Mouse (Mus musculus) adrenal gland, adult 18-20 months (tissue): Measurements from ENCODE around the gene Sertad1. TPM values are rescaled to one million over a fixed set of nuclear protein-coding genes. Genes with fewer than 3 reads are reported as not detected.

Experiments used
- DNase-seq, 2 experiments: peaks; one replicate each; pipeline ENCODE4 v3.0.0; 2021 to 2022; ENCODE audit warnings: low spot score in 2 of 2
- total RNA-seq, 2 experiments: library from RNA; stranded (reverse); gene quantifications; 1 replicate in 1 of 2; 2 replicates in 1 of 2; pipeline ENCODE4 v1.2.3; 2021

Sertad1 gene
- total RNA-seq, 2 experiments from 2014 or later, result 17.3 to 23.7 TPM

- DNase-seq, result no peak
Measured at GRCm38 (mm10) chr7:27472596-27472995, 14.1 kb upstream of the Sertad1 start.

- peak; percentile 99 for DNase-seq
Measured at GRCm38 (mm10) chr7:27473156-27473834, 13.4 kb upstream of the Sertad1 start, which contains the start of gene Sertad3. Gene Sertad3, plus strand, starts transcription at chr7:27473768.

DNA sequence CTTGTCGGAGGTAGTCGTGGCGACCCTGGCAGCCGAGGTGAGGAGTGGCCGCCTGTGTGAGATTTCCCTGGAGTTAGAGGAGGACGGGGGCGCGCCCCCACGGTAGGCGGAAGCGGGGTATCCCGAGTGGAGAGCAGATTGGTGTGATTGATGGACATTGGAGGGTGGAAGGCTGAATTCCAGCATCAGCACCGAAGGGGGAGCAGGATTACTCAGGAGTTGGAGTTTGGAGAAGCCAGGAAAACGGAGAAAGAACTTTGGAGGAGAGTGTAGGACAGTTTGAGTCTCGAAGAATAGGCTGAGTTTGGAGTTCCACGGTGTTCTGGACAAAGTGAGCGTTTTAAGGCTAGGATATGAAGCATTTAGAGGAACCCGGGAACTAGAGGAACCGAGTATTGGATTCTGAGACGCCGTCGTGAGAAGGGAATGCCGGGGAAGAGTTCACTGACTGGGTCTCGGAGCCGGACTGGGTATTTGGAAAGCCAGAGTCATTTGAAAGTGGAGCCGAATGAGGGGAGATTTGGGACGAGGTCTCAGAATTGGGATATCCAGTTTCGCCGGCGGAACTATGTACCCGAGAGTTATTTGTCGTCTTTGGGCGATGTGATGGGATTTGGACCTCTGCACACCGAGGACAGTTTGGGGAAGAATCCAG is 12.7 kb upstream of the Sertad1 start:
- no peak for DNase-seq

DNA sequence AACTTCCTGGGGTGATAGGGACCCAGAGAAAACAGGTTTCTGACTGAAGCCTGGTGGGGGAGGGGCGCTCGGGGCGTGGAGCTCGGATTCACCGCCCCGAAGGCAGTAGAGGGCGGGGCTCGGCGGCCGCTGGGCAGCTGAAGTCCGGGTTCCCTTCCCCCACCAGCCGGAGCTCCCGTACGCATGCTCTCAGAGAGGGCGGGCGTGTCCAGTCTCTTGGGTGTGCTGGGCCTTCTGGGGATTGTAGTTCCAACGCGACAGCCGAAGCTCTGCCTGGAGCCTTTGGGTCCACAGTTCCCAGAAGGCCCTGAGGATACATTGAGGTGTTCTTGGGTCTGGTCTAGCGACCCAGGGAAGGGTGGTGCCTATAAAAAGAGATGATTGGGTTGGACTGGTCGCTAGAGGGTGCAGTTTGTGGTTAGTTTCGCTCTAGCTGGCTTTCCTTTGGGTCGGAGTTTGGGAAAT is 12.2 kb upstream of the Sertad1 start:
- DNase-seq, result peak; percentile 95 to 96

DNA sequence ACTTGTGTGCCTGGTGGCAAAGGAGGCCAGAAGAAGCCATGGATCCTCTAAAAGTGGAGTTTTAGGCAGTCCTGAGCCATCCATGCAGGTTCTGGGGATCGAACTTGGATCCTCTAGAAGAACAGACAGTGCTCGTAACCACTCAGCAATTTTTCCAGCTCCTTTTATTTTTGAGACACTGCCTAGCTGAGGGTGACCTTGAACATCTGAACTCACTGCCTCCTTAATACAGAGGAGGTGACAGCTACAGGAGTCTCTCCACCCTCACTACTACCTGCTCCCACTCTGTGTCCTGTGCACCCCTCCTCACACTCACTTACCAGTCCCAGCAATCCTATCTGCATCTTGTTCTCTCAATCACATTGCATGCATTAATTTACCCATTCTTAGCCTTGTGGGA is 11.1 kb upstream of the Sertad1 start:
- DNase-seq, result no peak

GRCm38 (mm10) chr7:27476098-27476635 is 10.5 kb upstream of the Sertad1 start:
- DNase-seq, result no peak

DNA sequence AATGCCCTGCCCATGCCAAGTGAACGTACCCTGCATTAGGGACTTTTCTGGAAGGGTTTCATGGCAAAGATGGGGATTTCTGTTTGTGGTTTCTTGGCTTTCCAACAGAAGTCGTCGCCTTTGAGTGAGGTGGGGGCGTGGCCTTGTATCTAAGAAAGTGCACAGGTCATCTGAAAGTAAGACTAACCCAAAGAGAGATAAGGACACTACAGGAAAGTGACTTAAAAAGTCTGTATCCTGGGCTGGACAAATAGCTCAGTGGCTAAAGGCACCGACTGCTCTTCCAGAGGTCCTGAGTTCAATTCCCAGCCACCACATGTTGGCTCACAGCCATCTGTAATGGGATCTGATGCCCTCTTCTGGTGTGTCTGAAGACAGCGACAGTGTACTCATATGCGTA is 8.1 kb upstream of the Sertad1 start:
- no peak for DNase-seq

DNA sequence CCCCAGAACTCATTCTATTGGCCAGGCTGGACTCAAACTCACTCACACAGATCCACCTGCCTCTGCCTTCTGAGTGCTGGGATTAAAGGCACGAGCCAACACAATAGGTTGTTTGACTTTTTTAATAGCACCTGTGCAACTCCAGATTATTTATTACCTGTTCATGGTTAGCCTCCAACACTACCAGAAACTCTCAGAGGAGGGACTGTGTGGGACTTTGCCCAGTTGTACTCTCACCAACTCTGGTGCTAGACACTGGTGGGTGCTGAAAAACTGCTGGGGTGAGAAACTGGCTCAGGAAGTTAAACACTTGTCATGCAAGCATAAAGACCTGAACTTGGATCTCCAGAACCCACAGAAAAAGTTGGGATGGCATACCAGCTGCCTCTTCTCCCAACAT is 7.0 kb upstream of the Sertad1 start:
- DNase-seq, result no peak

DNA sequence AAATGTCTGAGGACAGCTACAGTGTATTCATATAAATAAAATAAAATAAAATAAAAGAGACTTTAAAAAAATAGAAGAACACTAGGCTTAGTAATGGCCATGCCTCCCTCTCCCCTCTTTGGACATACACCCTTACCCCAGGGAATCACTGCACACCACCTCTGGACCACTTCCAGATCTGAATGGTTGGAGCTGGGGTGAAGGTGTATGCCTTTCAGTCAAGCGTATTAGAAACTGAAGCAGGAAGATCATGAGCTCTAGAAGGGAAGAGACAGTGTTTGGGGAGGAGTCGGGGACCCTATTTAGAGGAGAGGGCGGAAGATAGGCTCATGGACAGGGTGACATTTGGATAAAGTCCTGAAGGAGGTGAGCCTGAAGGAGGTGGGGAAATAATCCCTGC is 6.2 kb upstream of the Sertad1 start:
- no peak for DNase-seq

DNA sequence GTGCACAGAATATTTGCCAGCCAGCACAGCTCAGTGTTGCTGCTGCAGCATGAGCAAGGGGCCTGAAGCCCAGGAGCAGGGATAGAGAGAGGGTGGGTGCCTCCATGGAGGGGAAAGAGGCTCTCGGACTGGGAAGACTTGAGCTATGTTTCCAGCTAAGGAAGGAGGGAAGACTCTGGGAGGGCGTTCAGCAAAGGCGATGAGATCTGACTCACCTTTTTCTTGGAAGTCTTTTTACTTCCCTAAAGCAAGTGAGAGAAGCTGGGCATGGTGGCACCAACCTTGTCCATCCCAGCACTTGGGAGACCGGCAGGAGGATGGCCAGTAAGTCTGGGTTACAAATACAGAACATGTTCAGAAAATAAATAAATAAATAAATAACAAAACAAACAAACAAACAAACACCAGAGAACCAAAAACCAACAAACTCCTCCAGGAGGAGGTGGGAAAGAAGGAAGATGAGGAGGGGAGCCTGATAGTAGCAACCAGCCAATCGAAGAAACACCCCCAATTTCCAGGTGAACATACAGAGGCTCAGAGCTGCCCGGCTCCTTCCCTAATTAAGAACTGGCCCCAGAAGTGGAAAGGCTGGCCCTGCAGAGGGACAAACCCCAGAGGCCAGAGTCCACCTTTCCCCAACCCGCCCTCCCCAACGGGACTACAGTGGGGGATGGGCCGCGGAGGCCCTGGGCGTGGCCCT is 5.6 kb upstream of the Sertad1 start:
- DNase-seq, result no peak

GRCm38 (mm10) chr7:27481627-27481969 is 5.1 kb upstream of the Sertad1 start:
- DNase-seq, result peak; percentile 82 to 84

- DNase-seq, result no peak
Measured at GRCm38 (mm10) chr7:27483860-27484259, 2.9 kb upstream of the Sertad1 start.

DNA sequence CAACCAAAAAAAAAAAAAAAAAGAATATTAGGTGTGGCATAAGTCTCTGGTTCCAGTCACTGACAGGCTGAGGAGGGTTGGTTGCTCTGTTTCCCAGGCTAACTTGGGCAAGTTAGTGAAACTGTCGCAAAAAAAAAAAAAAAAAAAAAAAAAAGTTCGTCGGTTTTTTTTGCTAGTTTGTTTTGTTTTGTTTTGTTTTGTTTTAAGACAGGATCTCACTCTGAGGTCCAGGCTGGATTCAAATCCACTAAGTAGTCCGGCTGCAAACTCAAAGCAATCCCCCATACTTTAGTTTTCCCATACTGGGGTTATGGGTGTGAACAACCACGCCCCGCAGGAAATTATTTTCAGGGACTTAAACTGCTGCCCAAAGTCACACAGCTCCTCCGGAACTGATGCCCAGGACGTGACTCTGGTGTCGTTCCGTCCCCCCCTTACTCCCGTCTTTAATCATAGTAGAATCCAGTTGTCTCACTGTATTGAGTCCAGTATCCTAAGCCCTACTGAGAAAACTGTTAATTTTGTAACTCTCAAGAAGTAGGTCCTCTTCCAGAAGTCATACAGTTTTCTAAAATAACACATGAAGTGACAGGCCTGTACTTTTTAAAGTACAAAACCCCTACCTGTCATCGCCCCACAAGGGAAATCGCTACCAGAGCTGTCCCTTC is 474 bp upstream of the Sertad1 start:
- DNase-seq, result peak in 1 of 2 experiments; percentile 34

DNA sequence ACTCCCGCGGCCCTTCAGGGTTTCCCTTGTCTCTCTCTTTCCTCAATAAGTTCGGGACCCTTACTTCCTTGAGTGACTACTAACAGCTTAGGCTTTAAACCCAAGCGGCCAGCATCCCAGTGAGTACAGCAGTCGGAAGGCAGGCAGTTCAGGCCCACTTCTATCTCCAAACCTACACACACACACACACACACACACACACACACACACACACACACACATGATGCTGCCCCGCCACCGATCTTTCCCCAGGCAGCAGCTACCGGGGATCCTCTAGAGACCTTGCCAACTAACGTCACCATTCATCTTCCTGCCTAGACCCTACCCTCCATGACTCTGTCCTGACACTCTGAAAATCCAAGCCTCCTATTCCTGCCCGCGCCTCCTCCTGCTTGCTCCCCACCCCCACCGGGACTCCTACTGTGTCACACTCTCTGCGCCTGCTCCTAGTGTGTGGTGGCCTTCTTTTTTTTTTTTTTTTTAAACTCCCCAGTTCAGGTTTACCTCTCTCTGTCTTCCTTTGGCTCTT is 1.1 kb downstream of the Sertad1 start:
- DNase-seq, result peak; percentile 56 to 67

DNA sequence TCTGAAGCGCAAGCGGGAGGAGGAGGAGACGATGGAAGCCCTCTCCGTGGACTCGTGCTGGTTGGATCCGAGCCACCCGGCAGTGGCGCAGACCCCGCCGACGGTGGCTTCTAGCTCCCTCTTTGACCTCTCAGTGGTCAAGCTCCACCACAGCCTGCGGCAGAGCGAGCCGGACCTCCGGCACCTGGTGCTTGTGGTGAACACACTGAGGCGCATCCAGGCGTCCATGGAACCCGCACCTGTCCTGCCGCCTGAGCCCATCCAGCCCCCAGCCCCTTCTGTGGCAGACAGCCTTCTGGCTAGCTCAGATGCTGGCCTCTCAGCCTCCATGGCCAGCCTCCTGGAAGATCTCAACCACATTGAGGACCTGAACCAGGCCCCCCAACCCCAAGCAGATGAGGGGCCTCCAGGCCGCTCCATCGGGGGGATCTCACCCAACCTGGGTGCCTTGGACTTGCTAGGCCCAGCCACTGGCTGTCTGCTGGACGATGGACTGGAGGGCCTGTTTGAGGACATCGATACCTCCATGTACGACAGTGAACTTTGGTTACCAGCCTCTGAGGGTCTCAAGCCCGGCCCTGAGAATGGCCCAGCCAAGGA is 2.7 kb downstream of the Sertad1 start:
- peak in 1 of 2 experiments; percentile 37 for DNase-seq

- DNase-seq, result no peak
Measured at GRCm38 (mm10) chr7:27490227-27490542, 3.5 kb downstream of the Sertad1 start.

- peak; percentile 90 to 94 for DNase-seq
Measured at GRCm38 (mm10) chr7:27490543-27491329, 4.0 kb downstream of the Sertad1 start.

DNA sequence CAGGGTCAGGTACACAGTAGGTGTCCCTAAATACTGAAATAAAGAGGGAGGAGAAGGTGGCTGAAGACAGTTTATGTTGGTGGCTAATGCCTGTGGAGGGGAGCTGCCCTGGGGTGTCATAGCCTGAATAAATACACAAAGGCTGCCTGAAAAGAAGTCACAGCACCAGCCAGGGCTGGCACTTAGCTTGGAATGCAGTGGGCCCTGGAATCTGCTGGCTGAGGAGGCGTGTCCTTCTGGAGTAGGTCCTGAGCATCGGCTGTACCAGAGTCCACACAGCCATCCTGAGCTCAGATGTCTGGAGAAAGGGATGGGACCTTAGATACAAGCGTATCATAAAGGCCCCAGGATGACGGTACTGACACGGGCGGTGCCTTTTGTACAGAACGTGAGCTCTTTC is 5.1 kb downstream of the Sertad1 start:
- DNase-seq, result no peak

DNA sequence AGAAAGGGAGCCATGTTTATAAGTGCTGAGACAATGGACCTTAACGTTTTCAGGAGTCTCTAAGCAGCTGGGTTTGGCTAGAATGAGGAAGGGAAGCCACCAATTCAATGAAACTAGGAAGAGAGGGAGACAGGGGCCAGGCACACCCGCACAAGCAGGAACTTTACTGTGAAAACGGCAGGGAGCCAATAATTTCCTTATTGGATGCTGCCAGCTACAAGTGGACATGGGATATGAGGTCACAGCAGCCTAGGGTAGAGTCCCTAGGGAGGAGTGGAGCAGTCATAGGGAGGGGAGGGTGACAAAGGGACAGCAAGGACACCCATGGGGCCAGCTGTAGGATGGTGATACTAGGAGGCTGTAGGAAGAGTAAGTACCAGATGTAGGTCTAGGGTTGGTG is 6.3 kb downstream of the Sertad1 start:
- no peak for DNase-seq

DNA sequence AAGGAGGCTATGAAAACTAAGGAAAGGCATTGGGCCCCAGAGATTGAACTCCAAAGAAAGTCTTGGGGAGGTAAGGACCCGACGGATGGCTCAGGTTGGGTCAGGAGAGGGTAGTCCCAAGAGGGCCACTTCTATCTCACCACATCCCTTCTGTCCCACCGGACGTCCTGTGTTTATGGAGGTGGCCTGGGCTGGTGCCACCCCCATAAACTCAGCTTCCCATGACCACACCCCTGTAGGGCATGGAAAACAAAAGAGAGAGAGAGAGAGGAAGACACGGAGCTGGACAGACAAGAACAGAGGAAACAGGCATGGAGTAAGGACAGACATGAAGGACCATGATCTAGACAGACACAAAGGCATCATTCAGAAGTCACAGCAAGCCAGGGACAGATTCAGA is 6.7 kb downstream of the Sertad1 start:
- no peak for DNase-seq
